Mouse (Mus musculus) liver, adult (tissue): ENCODE results near the gene Mrpl20.

ENCODE experiments used
- GATA4 ChIP-seq: IDR thresholded peaks from 2 replicates; pipeline ENCODE4 v1.6.1; 2014; ENCODE audit warnings: mild to moderate bottlenecking, low read length; ENCODE audit not compliant: insufficient replicate concordance

Gene Mrpl20

GRCm38 (mm10) chr4:155851368-155851767 lies 48.7 kb downstream of the Mrpl20 start:
- no peak for TF ChIP-seq GATA4

- no peak for TF ChIP-seq GATA4
Observed at GRCm38 (mm10) chr4:155851951-155852411, 49.3 kb downstream of the Mrpl20 start.

- TF ChIP-seq GATA4, result no peak
Observed at GRCm38 (mm10) chr4:155853421-155853820, 50.7 kb downstream of the Mrpl20 start.

GRCm38 (mm10) chr4:155854991-155855390 lies 52.3 kb downstream of the Mrpl20 start:
- no peak for TF ChIP-seq GATA4

GRCm38 (mm10) chr4:155856071-155856470 lies 53.4 kb downstream of the Mrpl20 start:
- TF ChIP-seq GATA4, result no peak

GRCm38 (mm10) chr4:155856881-155857280 lies 54.2 kb downstream of the Mrpl20 start:
- TF ChIP-seq GATA4, result no peak

- TF ChIP-seq GATA4, result no peak
Observed at GRCm38 (mm10) chr4:155859318-155859717, 56.6 kb downstream of the Mrpl20 start.
